Mouse (Mus musculus): ENCODE results near the gene Tob2. TPM values are rescaled to one million over a fixed set of nuclear protein-coding genes. Genes with fewer than 3 reads are reported as not detected.

Gene Tob2
- polyA plus RNA-seq, 1 experiment from 2014 or later: 24.1 TPM

- WGBS: 84% methylated on average over 9 of the region's 9 CpGs
- ATAC-seq (ENCODE audit: low FRiP score, low TSS enrichment): 0 out of 2 replicates have a peak, but pooled peaks have one; percentile 21
- Histone ChIP-seq H3K4me3 (ENCODE audit: low read length) (no peak overlapping the region), H3K27ac (ENCODE audit: low read depth, low read length) (no peak overlapping the region), H3K9ac (ENCODE audit: low read depth, low read length) (no peak overlapping the region), H3K9me3 (ENCODE audit: control insufficient read depth, low read length) (no peaks in the 10 kb centered on the region), H3K27me3 (ENCODE audit: control insufficient read depth, insufficient read depth, low read length) (no peaks in the 10 kb centered on the region), H3K4me1 (ENCODE audit: control insufficient read depth, insufficient read depth, low read length) (peaks cover 8% of the 10 kb centered on the region; the same call in 1 of the 2 replicates), H3K36me3 (ENCODE audit: control insufficient read depth, insufficient read depth, low read length) (peaks cover 44% of the 10 kb centered on the region), H3K4me2 (replicated peaks; ENCODE audit: low read depth, low read length) (no peak overlapping the region)
Observed at GRCm38 (mm10) chr15:81846755-81847154, 11.8 kb downstream of the Tob2 start.

GRCm38 (mm10) chr15:81845724-81846123, 12.9 kb downstream of the Tob2 start:
- no peaks in the 10 kb centered on the region for H3K9me3 ChIP-seq (ENCODE audit: control insufficient read depth, low read length)
- WGBS: 16% methylated on average over 4 of the region's 4 CpGs
- H3K4me2 ChIP-seq (replicated peaks; ENCODE audit: low read depth, low read length): no peak overlapping the region
- ATAC-seq (ENCODE audit: low FRiP score, low TSS enrichment): no peak
- peaks cover 8% of the 10 kb centered on the region; the same call in 1 of the 2 replicates for H3K4me1 ChIP-seq (ENCODE audit: control insufficient read depth, insufficient read depth, low read length)
- peak overlapping the region; percentile 24; the same call in 1 of the 2 replicates for H3K27ac ChIP-seq (ENCODE audit: low read depth, low read length)
- no peak overlapping the region for H3K4me3 ChIP-seq (ENCODE audit: low read length)
- H3K9ac ChIP-seq (ENCODE audit: low read depth, low read length): 0 out of 2 replicates have a peak overlapping the region, but pooled peaks have one; percentile 34
- H3K27me3 ChIP-seq (ENCODE audit: control insufficient read depth, insufficient read depth, low read length): no peaks in the 10 kb centered on the region
- peaks cover 33% of the 10 kb centered on the region for H3K36me3 ChIP-seq (ENCODE audit: control insufficient read depth, insufficient read depth, low read length)

- Histone ChIP-seq H3K4me3 (ENCODE audit: low read length) (no peak overlapping the region), H3K4me2 (replicated peaks; ENCODE audit: low read depth, low read length) (no peak overlapping the region), H3K9me3 (ENCODE audit: control insufficient read depth, low read length) (no peaks in the 10 kb centered on the region), H3K27me3 (ENCODE audit: control insufficient read depth, insufficient read depth, low read length) (no peaks in the 10 kb centered on the region), H3K9ac (ENCODE audit: low read depth, low read length) (no peak overlapping the region), H3K27ac (ENCODE audit: low read depth, low read length) (peak overlapping the region; percentile 24; the same call in 1 of the 2 replicates), H3K36me3 (ENCODE audit: control insufficient read depth, insufficient read depth, low read length) (peaks cover 27% of the 10 kb centered on the region), H3K4me1 (ENCODE audit: control insufficient read depth, insufficient read depth, low read length) (peaks cover 8% of the 10 kb centered on the region; the same call in 1 of the 2 replicates)
- 52% methylated on average over 5 of the region's 5 CpGs for WGBS
- ATAC-seq (ENCODE audit: low FRiP score, low TSS enrichment): no peak; the same call in 1 of the 2 replicates
Observed at GRCm38 (mm10) chr15:81845033-81845625, 13.5 kb downstream of the Tob2 start.

GRCm38 (mm10) chr15:81842275-81842674, 16.3 kb downstream of the Tob2 start:
- peaks cover 8% of the 10 kb centered on the region; the same call in 1 of the 2 replicates for H3K4me1 ChIP-seq (ENCODE audit: control insufficient read depth, insufficient read depth, low read length)
- H3K9me3 ChIP-seq (ENCODE audit: control insufficient read depth, low read length): no peaks in the 10 kb centered on the region
- no peaks in the 10 kb centered on the region for H3K27me3 ChIP-seq (ENCODE audit: control insufficient read depth, insufficient read depth, low read length)
- H3K27ac ChIP-seq (ENCODE audit: low read depth, low read length): no peak overlapping the region
- ATAC-seq (ENCODE audit: low FRiP score, low TSS enrichment): no peak
- no peak overlapping the region for H3K9ac ChIP-seq (ENCODE audit: low read depth, low read length)
- H3K36me3 ChIP-seq (ENCODE audit: control insufficient read depth, insufficient read depth, low read length): peaks cover 6% of the 10 kb centered on the region; the same call in 1 of the 2 replicates
- H3K4me3 ChIP-seq (ENCODE audit: low read length): no peak overlapping the region
- 92% methylated on average over 7 of the region's 7 CpGs for WGBS
- H3K4me2 ChIP-seq (replicated peaks; ENCODE audit: low read depth, low read length): no peak overlapping the region

- Histone ChIP-seq H3K4me3 (ENCODE audit: low read length) (no peak overlapping the region), H3K4me1 (ENCODE audit: control insufficient read depth, insufficient read depth, low read length) (peaks cover 7% of the 10 kb centered on the region), H3K27me3 (ENCODE audit: control insufficient read depth, insufficient read depth, low read length) (no peaks in the 10 kb centered on the region), H3K9ac (ENCODE audit: low read depth, low read length) (no peak overlapping the region), H3K4me2 (replicated peaks; ENCODE audit: low read depth, low read length) (no peak overlapping the region), H3K9me3 (ENCODE audit: control insufficient read depth, low read length) (no peaks in the 10 kb centered on the region), H3K27ac (ENCODE audit: low read depth, low read length) (no peak overlapping the region), H3K36me3 (ENCODE audit: control insufficient read depth, insufficient read depth, low read length) (no peaks in the 10 kb centered on the region)
- ATAC-seq (ENCODE audit: low FRiP score, low TSS enrichment): no peak
- 89% methylated on average over 7 of the region's 7 CpGs for WGBS
Observed at GRCm38 (mm10) chr15:81840306-81840705, 18.3 kb downstream of the Tob2 start.

GRCm38 (mm10) chr15:81839634-81840033, 19.0 kb downstream of the Tob2 start:
- 62% methylated on average over 5 of the region's 5 CpGs for WGBS
- ATAC-seq (ENCODE audit: low FRiP score, low TSS enrichment): no peak

GRCm38 (mm10) chr15:81838554-81839235, 19.9 kb downstream of the Tob2 start:
- 73% methylated on average over 14 of the region's 14 CpGs for WGBS
- H3K9me3 ChIP-seq (ENCODE audit: control insufficient read depth, low read length): no peaks in the 10 kb centered on the region
- no peak overlapping the region for H3K9ac ChIP-seq (ENCODE audit: low read depth, low read length)
- H3K27me3 ChIP-seq (ENCODE audit: control insufficient read depth, insufficient read depth, low read length): no peaks in the 10 kb centered on the region
- no peak overlapping the region for H3K4me3 ChIP-seq (ENCODE audit: low read length)
- ATAC-seq (ENCODE audit: low FRiP score, low TSS enrichment): no peak
- H3K36me3 ChIP-seq (ENCODE audit: control insufficient read depth, insufficient read depth, low read length): no peaks in the 10 kb centered on the region
- H3K27ac ChIP-seq (ENCODE audit: low read depth, low read length): no peak overlapping the region
- peaks cover 7% of the 10 kb centered on the region for H3K4me1 ChIP-seq (ENCODE audit: control insufficient read depth, insufficient read depth, low read length)
- no peak overlapping the region for H3K4me2 ChIP-seq (replicated peaks; ENCODE audit: low read depth, low read length)

More at GRCm38 (mm10) chr15:81839634-81840033, 19.0 kb downstream of the Tob2 start:
- Histone ChIP-seq H3K9ac (ENCODE audit: low read depth, low read length) (no peak overlapping the region), H3K36me3 (ENCODE audit: control insufficient read depth, insufficient read depth, low read length) (no peaks in the 10 kb centered on the region), H3K4me2 (replicated peaks; ENCODE audit: low read depth, low read length) (no peak overlapping the region), H3K27ac (ENCODE audit: low read depth, low read length) (no peak overlapping the region), H3K27me3 (ENCODE audit: control insufficient read depth, insufficient read depth, low read length) (no peaks in the 10 kb centered on the region), H3K4me3 (ENCODE audit: low read length) (no peak overlapping the region), H3K9me3 (ENCODE audit: control insufficient read depth, low read length) (no peaks in the 10 kb centered on the region), H3K4me1 (ENCODE audit: control insufficient read depth, insufficient read depth, low read length) (peaks cover 7% of the 10 kb centered on the region)

GRCm38 (mm10) chr15:81836966-81837920, 21.4 kb downstream of the Tob2 start:
- H3K27ac ChIP-seq (ENCODE audit: low read depth, low read length): no peak overlapping the region
- no peaks in the 10 kb centered on the region for H3K36me3 ChIP-seq (ENCODE audit: control insufficient read depth, insufficient read depth, low read length)
- no peak overlapping the region for H3K9ac ChIP-seq (ENCODE audit: low read depth, low read length)
- WGBS: 57% methylated on average over 7 of the region's 7 CpGs
- H3K4me3 ChIP-seq (ENCODE audit: low read length): no peak overlapping the region
- ATAC-seq (ENCODE audit: low FRiP score, low TSS enrichment): no peak
- no peaks in the 10 kb centered on the region for H3K27me3 ChIP-seq (ENCODE audit: control insufficient read depth, insufficient read depth, low read length)
- peaks cover 7% of the 10 kb centered on the region for H3K4me1 ChIP-seq (ENCODE audit: control insufficient read depth, insufficient read depth, low read length)
- no peaks in the 10 kb centered on the region for H3K9me3 ChIP-seq (ENCODE audit: control insufficient read depth, low read length)
- no peak overlapping the region; the same call in 1 of the 2 replicates for H3K4me2 ChIP-seq (replicated peaks; ENCODE audit: low read depth, low read length)

Measured in kidney, embryonic 14.5 days (tissue).